Mouse (Mus musculus) 3T3-L1 (cell line): ENCODE data around the gene Lsg1.
A peak's percentile ranks its signal among the peaks of the same experiment; 100 is the strongest.

ENCODE experiments used
- DNase-seq: peaks from one replicate; pipeline ENCODE4 v3.0.0-alpha.2; 2015; ENCODE audit warnings: low read depth, low spot score

The Lsg1 gene

GRCm38 (mm10) chr16:30550748-30551192 lies 36.6 kb downstream of the Lsg1 start, which contains the start of gene Tmem44:
Gene Tmem44 (minus strand): TSS chr16:30550842.
- DNase-seq, result no peak

- peak; percentile 67 for DNase-seq
These were observed 37.2 kb downstream of the Lsg1 start for GRCm38 (mm10) chr16:30549966-30550747.

- no peak for DNase-seq
These were observed 37.9 kb downstream of the Lsg1 start for GRCm38 (mm10) chr16:30549516-30549915.

GRCm38 (mm10) chr16:30548291-30548690 lies 39.1 kb downstream of the Lsg1 start:
- DNase-seq, result no peak

GRCm38 (mm10) chr16:30544693-30545092 lies 42.7 kb downstream of the Lsg1 start:
- no peak for DNase-seq

GRCm38 (mm10) chr16:30543386-30543785 lies 44.0 kb downstream of the Lsg1 start:
- no peak for DNase-seq

- no peak for DNase-seq
These were observed 44.6 kb downstream of the Lsg1 start for GRCm38 (mm10) chr16:30542826-30543225.

GRCm38 (mm10) chr16:30540107-30541001 lies 47.0 kb downstream of the Lsg1 start:
- DNase-seq, result no peak

GRCm38 (mm10) chr16:30539433-30539832 lies 48.0 kb downstream of the Lsg1 start:
- DNase-seq, result peak; percentile 56

- DNase-seq, result no peak
These were observed 52.3 kb downstream of the Lsg1 start for GRCm38 (mm10) chr16:30535075-30535474.

GRCm38 (mm10) chr16:30533592-30533991 lies 53.8 kb downstream of the Lsg1 start:
- DNase-seq, result no peak

GRCm38 (mm10) chr16:30532929-30533328 lies 54.5 kb downstream of the Lsg1 start:
- DNase-seq, result no peak

- peak; percentile 66 for DNase-seq
These were observed 55.5 kb downstream of the Lsg1 start for GRCm38 (mm10) chr16:30531761-30532406.

- peak; percentile 80 for DNase-seq
These were observed 56.6 kb downstream of the Lsg1 start for GRCm38 (mm10) chr16:30530815-30531214.

- peak; percentile 82 for DNase-seq
These were observed 59.0 kb downstream of the Lsg1 start for GRCm38 (mm10) chr16:30528386-30528785.

GRCm38 (mm10) chr16:30527889-30528288 lies 59.5 kb downstream of the Lsg1 start:
- DNase-seq, result no peak

- no peak for DNase-seq
These were observed 61.6 kb downstream of the Lsg1 start for GRCm38 (mm10) chr16:30525756-30526155.

- DNase-seq, result no peak
These were observed 62.9 kb downstream of the Lsg1 start for GRCm38 (mm10) chr16:30524481-30524880.

GRCm38 (mm10) chr16:30522253-30522940 lies 65.0 kb downstream of the Lsg1 start:
- no peak for DNase-seq

- DNase-seq, result peak; percentile 52
These were observed 66.2 kb downstream of the Lsg1 start for GRCm38 (mm10) chr16:30521147-30521546.

GRCm38 (mm10) chr16:30520361-30520823 lies 67.0 kb downstream of the Lsg1 start:
- peak; percentile 95 for DNase-seq
